Mouse (Mus musculus) testis, postnatal 14 days (tissue): ENCODE results near the gene Crnn.

Experiments
- DNase-seq: peaks from one replicate; pipeline ENCODE4 v3.0.0; 2021; ENCODE audit warnings: low spot score

The Crnn gene

GRCm38 (mm10) chr3:93144510-93145051, at the start of gene Crnn:
Crnn (plus strand) TSS chr3:93144787.
- DNase-seq = no peak

DNA sequence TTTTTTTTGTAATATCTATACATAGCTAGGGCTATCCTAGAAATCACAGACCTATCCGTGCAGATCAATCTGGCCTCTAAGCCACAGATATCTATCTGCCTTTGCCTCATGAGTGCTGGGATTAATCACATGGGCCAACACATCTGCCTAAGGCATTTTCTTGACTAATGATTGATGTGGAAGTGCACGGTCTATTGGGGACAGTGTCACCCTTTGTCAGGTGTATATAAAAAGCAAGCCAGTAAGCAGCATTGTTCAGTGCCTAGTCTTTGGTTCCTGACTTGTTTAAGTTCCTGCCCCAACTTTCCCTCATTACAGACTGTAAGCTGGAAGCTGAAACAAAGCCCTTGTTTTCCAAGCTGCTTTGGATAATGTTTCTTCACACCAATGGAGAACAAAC, 48.1 kb upstream of the Crnn start:
- DNase-seq = no peak

GRCm38 (mm10) chr3:93111668-93112067, 32.9 kb upstream of the Crnn start:
- no peak for DNase-seq

DNA sequence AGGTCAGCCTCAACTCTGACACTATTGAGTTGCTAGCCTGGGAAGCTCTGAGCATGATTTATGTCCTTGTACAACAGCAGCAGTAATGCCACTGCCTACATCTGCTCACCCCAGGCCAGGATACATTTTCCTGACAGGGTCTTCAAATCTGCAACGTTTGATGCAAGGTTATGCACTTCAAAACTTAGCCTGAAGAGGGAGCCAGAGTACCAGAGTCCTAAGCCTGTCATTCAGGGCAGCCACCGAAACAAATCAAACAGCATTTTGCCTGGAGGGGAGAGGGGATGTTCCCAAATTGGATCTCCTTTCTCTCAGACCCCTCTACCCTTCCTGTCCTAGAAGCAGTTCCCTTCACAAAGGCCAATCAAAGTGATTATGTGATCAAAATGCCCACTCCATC, 30.1 kb upstream of the Crnn start:
- DNase-seq = no peak

GRCm38 (mm10) chr3:93119101-93119500, 25.5 kb upstream of the Crnn start:
- DNase-seq = no peak

- no peak for DNase-seq
Observed at GRCm38 (mm10) chr3:93128052-93128451, 16.5 kb upstream of the Crnn start.

GRCm38 (mm10) chr3:93129076-93129475, 15.5 kb upstream of the Crnn start:
- DNase-seq = no peak

DNA sequence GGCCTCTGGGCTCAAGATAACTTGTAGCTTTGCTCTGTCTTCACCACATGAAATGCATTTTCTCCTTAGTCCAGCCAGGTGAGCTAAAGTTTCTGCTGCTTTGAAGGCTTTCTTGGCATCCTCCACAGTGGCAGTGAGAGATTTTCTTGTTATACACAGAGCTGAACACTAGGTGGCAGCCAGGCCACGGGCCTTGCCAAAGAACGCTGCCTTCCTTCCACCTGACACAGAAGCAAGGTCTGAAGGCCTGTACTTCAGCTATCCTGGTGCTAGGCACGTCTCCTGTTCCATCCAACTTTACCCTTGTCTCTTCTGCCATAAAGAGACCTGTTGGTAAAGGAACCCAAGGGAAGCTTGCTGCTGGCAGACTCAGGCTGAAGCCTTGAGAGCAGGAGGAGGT, 14.1 kb upstream of the Crnn start:
- no peak for DNase-seq

- DNase-seq = no peak
Observed at GRCm38 (mm10) chr3:93162502-93162901, 17.9 kb downstream of the Crnn start.

- no peak for DNase-seq
Observed at GRCm38 (mm10) chr3:93162996-93163592, 18.5 kb downstream of the Crnn start.

GRCm38 (mm10) chr3:93180856-93181255, 36.3 kb downstream of the Crnn start:
- no peak for DNase-seq

GRCm38 (mm10) chr3:93196978-93197377, 52.4 kb downstream of the Crnn start, which contains the start of gene Flg2:
Flg2 (plus strand) TSS chr3:93197278.
- no peak for DNase-seq
